Mouse (Mus musculus): Measurements from ENCODE around the gene Igdcc3.
"Not testable (repeated sequence)": the region's sequence is repeated elsewhere in the genome, so short reads cannot be mapped to it uniquely, and the experiment has no call there.

Gene Igdcc3

GRCm38 (mm10) chr9:65207041-65207815, 66.2 kb downstream of the Igdcc3 start:
- DNase-seq: not testable (repeated sequence)

DNA sequence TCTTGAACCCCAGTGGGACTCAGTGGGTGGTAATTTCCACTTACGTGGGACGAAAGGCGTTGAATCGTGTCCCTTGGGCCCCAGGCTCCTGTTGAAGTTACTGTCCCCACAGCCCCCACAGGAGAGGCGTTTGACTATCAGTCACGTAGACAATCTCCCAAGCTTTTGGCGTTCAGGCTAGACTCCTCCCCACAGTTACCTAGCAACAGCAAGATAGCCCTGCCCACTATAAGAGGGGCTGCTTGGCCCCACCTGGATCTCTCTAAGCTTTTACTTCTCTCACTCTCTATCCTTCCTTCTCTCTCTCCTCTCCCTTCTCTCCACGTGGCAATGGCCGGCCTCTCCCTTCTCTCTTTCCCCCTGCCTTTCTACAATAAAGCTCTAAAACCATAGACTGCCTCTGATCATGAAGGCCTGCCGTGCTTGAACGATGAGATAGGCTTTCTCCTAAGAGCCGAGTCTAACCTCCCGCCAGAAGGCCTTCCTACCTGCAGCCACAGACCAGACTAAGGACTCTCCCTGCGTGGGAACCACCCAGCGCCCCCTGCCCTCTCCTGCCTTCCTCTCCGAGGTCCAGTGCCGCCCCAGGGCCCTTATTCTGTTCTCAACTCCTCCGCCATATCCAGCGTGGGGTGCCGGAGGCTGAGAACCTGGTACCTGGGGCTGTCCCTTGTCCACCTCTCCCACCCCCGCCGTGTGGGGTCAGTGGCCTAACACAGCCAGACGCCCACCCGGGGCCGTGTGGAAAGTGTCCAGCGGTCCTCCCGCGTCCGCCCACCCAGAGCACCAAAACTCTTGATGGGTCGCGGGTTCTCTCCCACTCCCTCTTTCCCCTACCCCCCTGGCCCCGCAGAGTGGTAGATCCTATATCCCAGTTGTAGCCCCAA, 67.5 kb downstream of the Igdcc3 start:
- DNase-seq: no peak

DNA sequence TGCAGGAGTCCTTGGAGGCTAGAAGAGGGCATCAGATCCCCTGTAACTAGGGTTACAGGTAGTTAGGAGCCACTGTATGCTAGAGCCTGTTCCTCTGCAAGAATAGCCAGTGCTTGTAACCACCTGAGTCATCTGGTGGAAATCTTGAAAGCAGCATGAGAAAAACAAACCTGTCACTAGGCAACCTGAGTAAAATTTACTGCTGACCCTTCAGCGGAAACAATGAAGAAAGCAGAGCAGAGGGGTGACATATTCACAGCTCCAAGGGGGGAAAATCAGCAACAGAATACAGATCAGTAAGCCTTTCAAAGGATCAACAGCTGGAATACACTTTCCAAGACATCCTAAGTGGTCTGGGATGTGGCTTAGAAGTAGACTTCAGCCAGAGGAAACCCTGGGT, 70.6 kb downstream of the Igdcc3 start:
- no peak for DNase-seq

DNA sequence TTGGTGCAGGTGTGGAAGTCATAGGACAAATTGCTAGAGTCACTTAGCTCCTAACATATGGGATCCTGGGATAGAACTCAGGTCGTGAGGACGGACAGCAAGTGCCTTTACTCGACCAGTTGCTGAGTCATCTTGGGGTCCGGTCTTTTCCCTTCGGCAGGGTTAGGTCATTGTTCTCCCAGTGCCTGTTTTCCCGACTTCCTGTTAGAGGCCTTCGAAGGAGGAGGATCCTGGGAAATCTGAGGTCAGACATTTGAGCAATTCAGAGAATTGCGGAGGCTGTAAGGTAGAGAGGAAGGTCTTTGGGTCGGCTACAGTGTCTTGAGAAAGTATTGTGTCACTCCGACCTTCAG, 73.4 kb downstream of the Igdcc3 start:
- DNase-seq: peak; percentile 25

- DNase-seq: peak; percentile 91
These were observed 73.9 kb downstream of the Igdcc3 start for GRCm38 (mm10) chr9:65214778-65215493.

- DNase-seq: no peak
These were observed 74.6 kb downstream of the Igdcc3 start for GRCm38 (mm10) chr9:65215494-65216126.

GRCm38 (mm10) chr9:65216972-65217371, 76.0 kb downstream of the Igdcc3 start:
- no peak for DNase-seq

DNA sequence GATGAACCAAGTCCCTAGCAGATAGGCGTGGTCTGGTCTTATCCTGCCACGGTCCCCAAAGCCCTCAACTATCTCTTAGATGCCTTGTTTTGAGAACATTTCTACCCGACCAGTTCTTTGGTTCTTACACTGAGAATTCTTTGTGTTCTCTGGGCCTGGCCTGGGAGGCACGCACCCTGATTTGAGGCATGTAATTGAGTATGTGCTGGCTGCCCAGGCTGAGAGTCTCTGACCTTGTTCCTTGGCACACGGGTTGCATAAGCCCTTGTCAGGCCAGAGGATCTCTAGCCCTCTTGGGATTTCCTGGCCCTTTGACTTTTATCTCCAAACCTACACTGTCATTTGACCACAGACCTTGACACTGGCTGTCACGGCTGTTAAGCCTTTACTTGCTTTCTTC, 76.7 kb downstream of the Igdcc3 start:
- no peak for DNase-seq

DNA sequence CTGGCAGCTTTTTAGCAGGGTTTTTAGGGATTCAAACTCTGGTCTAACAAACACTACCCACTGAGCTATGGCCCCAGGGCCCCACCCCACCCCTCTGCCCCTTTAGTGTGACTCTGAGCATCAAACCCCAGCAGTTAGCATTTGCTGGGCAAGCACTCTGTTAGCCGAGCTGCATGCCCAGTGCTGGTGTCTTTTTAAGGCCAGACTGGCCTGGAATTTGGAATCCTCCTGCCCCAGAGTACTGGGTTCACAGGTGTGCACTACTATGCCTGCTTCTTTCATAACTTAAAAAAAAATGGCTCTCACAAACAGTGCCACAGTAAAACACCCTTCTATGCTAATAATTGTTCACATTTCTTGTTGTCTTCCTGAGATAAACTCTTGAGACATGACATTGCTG, 77.9 kb downstream of the Igdcc3 start:
- DNase-seq: no peak

- not testable (repeated sequence) for DNase-seq
These were observed 79.4 kb downstream of the Igdcc3 start for GRCm38 (mm10) chr9:65220398-65220797.

DNA sequence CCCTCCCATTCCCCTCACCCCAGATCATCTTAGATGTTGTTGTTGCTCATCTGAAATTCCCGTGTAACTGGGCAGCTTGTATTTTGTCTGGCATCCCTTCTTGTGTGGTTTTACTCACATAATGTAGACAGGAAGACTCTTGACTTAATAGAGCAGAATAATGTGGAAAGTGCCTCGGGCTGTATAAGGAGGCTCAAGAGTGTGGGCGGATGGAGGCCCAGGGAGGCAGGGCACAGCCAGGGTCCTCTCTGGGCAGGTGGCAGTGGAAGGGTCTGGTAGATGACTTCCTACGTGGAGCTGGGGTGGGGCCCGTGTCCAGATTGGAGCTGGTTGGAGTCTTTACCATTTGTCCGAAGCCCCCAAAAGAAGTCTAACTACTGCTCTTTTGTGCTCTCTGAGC, 82.9 kb downstream of the Igdcc3 start:
- DNase-seq: no peak

- peak; percentile 54 for DNase-seq
These were observed 84.8 kb downstream of the Igdcc3 start for GRCm38 (mm10) chr9:65225795-65226194.

GRCm38 (mm10) chr9:65230250-65230649, 89.3 kb downstream of the Igdcc3 start:
- DNase-seq: no peak

DNA sequence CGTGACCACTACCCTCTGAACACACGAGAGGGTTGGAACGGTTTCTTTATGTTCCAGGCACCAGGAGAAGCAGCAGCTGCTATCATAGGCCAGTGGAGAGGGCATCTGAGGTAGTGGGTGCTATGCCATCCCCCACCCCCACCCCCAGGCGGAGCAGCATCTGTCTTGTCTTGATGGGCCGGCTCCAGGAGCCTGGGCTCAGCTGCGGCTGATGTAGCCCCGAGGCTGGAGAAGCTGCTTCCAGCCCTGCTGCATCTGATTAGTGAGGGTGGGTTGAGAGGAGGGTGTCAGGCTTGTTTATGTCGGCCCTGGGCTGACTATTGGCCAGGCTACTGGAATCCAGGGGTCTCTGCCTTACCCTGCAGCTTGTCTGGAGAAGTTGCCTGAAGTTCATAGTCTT, 90.3 kb downstream of the Igdcc3 start:
- no peak for DNase-seq

- DNase-seq: no peak
These were observed 92.4 kb downstream of the Igdcc3 start for GRCm38 (mm10) chr9:65233243-65233985.

DNA sequence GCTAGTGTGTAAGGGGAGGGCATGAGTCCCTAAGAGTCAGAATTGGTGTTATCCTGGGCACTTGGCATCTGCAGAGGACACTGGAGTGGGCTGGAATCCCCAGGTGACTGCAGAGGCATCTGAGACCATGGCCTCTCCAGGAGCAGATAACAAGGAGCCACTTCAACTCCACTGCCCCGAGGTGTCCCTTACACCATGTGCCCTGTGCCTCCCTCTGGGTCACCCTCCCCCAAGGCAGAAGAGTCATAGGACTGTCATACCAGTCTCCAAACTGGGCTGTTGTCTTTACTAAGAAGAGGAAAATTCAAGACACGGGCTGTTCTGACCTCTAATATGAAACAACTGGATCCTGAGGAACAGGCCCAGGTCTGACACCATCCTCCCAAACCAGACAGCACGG, 93.7 kb downstream of the Igdcc3 start:
- DNase-seq: no peak
